Mouse (Mus musculus) thymus, adult 2 months (tissue): Measurements from ENCODE around the gene Bax. TPM values are rescaled to one million over a fixed set of nuclear protein-coding genes. Genes with fewer than 3 reads are reported as not detected.
"Not testable (repeated sequence)": the region's sequence is repeated elsewhere in the genome, so short reads cannot be mapped to it uniquely, and the experiment has no call there.

Experiments
- DNase-seq: peaks from one replicate; pipeline ENCODE4 v3.0.0; 2021
- H3K27ac ChIP-seq: fragments of 200-500 bp; 2 replicates; pipeline ENCODE4 v1.5.1; 2012; ENCODE audit warnings: low read length, control low read depth; ENCODE audit not compliant: control insufficient read depth, insufficient read depth
- H3K27me3 ChIP-seq: fragments of 200-500 bp; 2 replicates; pipeline ENCODE4 v1.6.1; 2012; ENCODE audit warnings: mild to moderate bottlenecking, low read length, moderate library complexity, mixed read lengths; ENCODE audit not compliant: control insufficient read depth, insufficient read depth
- H3K36me3 ChIP-seq: fragments of 200-500 bp; 2 replicates; pipeline ENCODE4 v1.6.1; 2012; ENCODE audit warnings: mild to moderate bottlenecking, low read length, moderate library complexity; ENCODE audit not compliant: control insufficient read depth, insufficient read depth
- H3K4me1 ChIP-seq: fragments of 200-500 bp; replicated peaks from 2 replicates; pipeline ENCODE4 v1.6.1; 2012; ENCODE audit warnings: low read length; ENCODE audit not compliant: control insufficient read depth, insufficient read depth
- H3K4me3 ChIP-seq: fragments of 200-500 bp; 2 replicates; pipeline ENCODE4 v1.5.1; 2012; ENCODE audit warnings: mild to moderate bottlenecking, low read length, control low read depth, moderate library complexity; ENCODE audit not compliant: control insufficient read depth, insufficient read depth
- CTCF ChIP-seq: fragments of 200-500 bp; IDR thresholded peaks from 2 replicates; pipeline ENCODE4 v1.5.1; 2012; ENCODE audit warnings: mild to moderate bottlenecking, control low read depth, low read length, moderate library complexity, borderline replicate concordance; ENCODE audit not compliant: control insufficient read depth, poor library complexity, insufficient read depth; ENCODE audit errors: extremely low read depth
- POLR2A ChIP-seq: fragments of 200-500 bp; IDR thresholded peaks from 2 replicates; pipeline ENCODE4 v1.6.1; 2012; ENCODE audit warnings: mild to moderate bottlenecking, low read length, control low read depth, moderate library complexity; ENCODE audit not compliant: control insufficient read depth, poor library complexity, insufficient read depth; ENCODE audit errors: extremely low read depth
- WGBS: fragments of 180-500 bp; shearing (Covaris S2); methylation state at CpG from one replicate; pipeline ENCODE4 v1.1.7; 2018; 5-methylcytosine and 5-hydroxymethylcytosine counted together
- polyA plus RNA-seq: library from polyadenylated mRNA; depleted of rRNA; stranded (reverse); fragments of >200 nt; gene quantifications from 2 replicates; pipeline ENCODE4 v1.2.3, GENCODE M21; 2012

Gene Bax
- polyA plus RNA-seq, 1 experiment: 184 TPM

DNA sequence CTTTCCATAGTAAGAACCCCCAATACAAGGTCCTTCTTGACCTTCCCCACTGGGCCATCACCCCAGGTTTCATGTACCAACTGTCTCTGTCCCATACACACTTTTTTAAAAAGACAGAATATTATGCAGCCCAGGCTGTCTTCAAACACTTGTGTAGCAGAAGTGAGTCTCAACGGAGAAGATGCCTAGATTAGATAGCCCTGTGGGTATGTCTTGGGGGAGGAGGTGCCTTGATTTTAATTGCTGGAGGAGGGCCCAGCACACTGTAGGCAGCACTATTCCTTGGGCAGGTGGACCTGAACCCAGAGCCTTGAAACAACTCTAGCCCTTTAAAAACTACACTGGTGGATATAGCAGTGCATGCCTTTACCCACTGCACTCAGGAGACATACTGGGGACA lies 15.5 kb upstream of the Bax start:
- Histone ChIP-seq H3K4me1 (no peaks in the 10 kb centered on the region), H3K27ac (no peak overlapping the region)
- TF ChIP-seq CTCF (no peak), POLR2A (no peak)

GRCm38 (mm10) chr7:45481374-45481927 lies 14.8 kb upstream of the Bax start, which contains the start of gene Tulp2:
Gene Tulp2 (plus strand): TSS chr7:45481877.
- H3K4me1 ChIP-seq: no peaks in the 10 kb centered on the region
- H3K4me3 ChIP-seq: no peak within 1 kb of the TSS
- DNase-seq: peak; percentile 74
- 63% methylated on average over 15 of the region's 15 CpGs for WGBS
- no peak within 1 kb of the TSS for H3K27ac ChIP-seq
- no peaks in the 10 kb centered on the region for H3K27me3 ChIP-seq
- TF ChIP-seq CTCF (no peak), POLR2A (no peak)
- no peaks in the 10 kb centered on the region for H3K36me3 ChIP-seq

More for the DNA sequence above, 15.5 kb upstream of the Bax start:
- H3K36me3 ChIP-seq: no peaks in the 10 kb centered on the region
- 76% methylated on average over 1 of the region's 1 CpGs for WGBS
- no peaks in the 10 kb centered on the region for H3K27me3 ChIP-seq
- no peak for DNase-seq
- no peak overlapping the region for H3K4me3 ChIP-seq

- WGBS: 87% methylated on average over 4 of the region's 4 CpGs
- H3K4me3 ChIP-seq, H3K36me3 ChIP-seq, DNase-seq, H3K27me3 ChIP-seq, H3K27ac ChIP-seq, H3K4me1 ChIP-seq: not testable (repeated sequence)
These were observed 13.6 kb upstream of the Bax start for GRCm38 (mm10) chr7:45480310-45480709.

DNA sequence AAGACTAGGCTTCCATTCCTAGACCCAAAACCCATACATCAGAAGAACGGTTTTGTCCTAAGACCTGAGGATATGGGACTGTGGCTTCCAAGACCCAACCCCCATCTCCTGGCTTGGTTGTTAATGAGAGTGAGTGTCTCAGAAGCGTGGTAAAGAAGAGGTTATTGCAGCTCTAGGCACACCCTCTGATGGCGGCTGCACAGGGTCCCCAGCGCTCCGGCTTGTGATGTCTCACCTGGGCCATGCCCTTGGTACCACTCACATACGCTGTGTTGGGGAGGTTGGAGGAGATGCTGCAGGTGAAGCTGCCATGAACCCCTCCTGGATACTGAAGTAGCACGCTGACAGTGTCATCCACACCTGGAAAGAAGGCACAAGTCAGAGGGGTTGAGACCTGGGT lies 12.1 kb upstream of the Bax start:
- Histone ChIP-seq H3K27me3 (no peaks in the 10 kb centered on the region), H3K27ac (no peak overlapping the region), H3K4me1 (no peaks in the 10 kb centered on the region), H3K4me3 (no peak overlapping the region), H3K36me3 (no peaks in the 10 kb centered on the region)
- no peak for DNase-seq
- WGBS: 98% methylated on average over 7 of the region's 7 CpGs
- TF ChIP-seq CTCF (no peak), POLR2A (no peak)

DNA sequence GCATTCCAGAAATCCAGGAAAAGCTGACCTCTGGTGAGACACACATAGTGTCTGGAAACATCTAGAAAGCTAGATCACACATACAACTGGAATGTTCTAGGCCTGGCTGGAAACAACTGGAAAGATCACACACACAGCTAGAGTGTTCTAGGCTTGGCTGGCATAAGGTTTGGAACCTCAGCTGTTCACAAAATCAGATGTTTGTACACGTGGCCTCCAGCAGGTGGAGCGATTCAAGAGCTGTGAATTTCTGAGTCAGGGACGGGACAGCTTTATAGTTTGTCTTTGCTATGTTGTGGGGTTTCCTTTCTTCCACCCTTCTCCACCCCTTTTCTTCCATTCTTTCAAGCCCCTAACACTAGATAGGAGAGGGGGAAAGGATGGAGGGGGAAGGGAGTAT lies 10.3 kb upstream of the Bax start:
- no peak for TF ChIP-seq CTCF
- no peak for TF ChIP-seq POLR2A
- WGBS: 2% methylated on average over 3 of the region's 3 CpGs
- Histone ChIP-seq H3K27me3 (no peaks in the 10 kb centered on the region), H3K36me3 (no peaks in the 10 kb centered on the region), H3K27ac (no peak overlapping the region), H3K4me3 (no peak overlapping the region), H3K4me1 (no peaks in the 10 kb centered on the region)
- DNase-seq: peak; percentile 69

DNA sequence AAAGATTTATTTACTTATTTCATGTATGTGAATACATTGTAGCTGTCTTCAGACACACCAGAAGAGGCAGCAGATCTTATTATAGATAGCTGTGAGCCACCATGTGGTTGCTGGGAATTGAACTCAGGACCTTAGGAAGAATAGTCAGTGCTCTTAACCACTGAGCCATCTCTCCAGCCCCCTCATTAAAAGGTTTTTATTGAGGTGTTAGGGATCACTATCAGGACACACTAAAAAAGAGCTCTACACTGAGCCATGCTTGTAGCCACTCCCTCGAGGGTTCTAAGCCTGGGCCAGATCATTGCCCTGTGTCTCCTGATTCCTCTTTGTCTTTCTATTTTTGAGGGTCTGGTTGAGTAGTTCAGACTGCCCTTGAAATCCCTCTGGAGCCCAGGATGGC lies 9.8 kb upstream of the Bax start:
- 68% methylated on average over 1 of the region's 1 CpGs for WGBS
- Histone ChIP-seq H3K36me3 (no peaks in the 10 kb centered on the region), H3K27ac (no peak overlapping the region), H3K27me3 (no peaks in the 10 kb centered on the region), H3K4me3 (no peak overlapping the region), H3K4me1 (no peaks in the 10 kb centered on the region)
- no peak for DNase-seq
- TF ChIP-seq POLR2A: no peak
- TF ChIP-seq CTCF: no peak

- Histone ChIP-seq H3K27me3 (no peaks in the 10 kb centered on the region), H3K4me1 (no peaks in the 10 kb centered on the region), H3K36me3 (no peaks in the 10 kb centered on the region), H3K27ac (no peak overlapping the region), H3K4me3 (no peak overlapping the region)
- TF ChIP-seq CTCF (no peak), POLR2A (no peak)
- 94% methylated on average over 16 of the region's 16 CpGs for WGBS
- no peak for DNase-seq
These were observed 8.7 kb upstream of the Bax start for GRCm38 (mm10) chr7:45475291-45475969.
